Mouse (Mus musculus) adipocyte (in vitro differentiated cells): ENCODE results near the gene Gm12789.
A peak's percentile ranks its signal among the peaks of the same experiment; 100 is the strongest.
"Not testable (repeated sequence)": the region's sequence is repeated elsewhere in the genome, so short reads cannot be mapped to it uniquely, and the experiment has no call there.

Source experiments
- DNase-seq: peaks from one replicate; pipeline ENCODE4 v3.0.0-alpha.2; 2016; ENCODE audit warnings: low spot score

Gm12789 gene

DNA sequence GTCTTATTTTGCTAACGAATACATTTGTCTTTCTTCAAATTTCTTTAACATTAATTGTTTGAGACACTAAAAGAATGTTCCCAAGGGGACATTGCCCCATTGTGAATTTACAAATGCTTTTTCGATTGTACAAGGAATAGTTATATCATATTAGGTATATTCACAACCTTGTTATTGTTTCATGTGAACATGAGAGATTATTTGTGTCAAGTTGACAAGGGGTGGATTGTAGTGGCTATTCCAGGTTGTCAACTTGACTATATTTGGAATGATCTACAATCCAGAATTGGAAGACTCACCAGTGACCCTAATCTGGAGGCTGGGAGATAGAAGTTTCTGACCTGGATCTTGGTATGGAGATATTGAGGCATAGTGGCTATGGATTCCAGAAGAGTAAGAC lies at the start of gene Gm12789:
Gene Gm12789, plus strand, starts transcription at position 301 of the 400 bp plus-strand sequence.
- not testable (repeated sequence) for DNase-seq

DNA sequence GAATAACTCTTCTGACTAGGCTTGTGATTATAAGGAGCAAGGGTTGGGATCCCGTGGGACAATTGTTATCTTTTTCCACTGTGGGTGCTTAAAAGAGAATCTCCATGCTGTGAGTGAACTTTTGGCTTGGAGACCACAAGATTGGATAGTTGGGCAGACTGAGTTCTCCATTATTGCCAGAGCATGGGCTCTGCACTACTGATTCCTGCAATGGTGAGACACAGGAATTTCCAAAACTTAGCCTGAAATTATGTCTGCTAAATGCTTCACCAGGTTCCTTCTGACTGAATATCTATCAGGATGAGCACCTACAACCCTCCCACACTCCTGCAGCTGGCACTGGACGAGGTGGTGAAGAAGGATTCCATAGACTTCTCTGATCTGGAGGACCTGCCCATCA lies 46.3 kb upstream of the Gm12789 start, which contains the start of gene Gm12794:
Gene Gm12794, plus strand, starts transcription at position 301 of the 400 bp plus-strand sequence.
- DNase-seq: not testable (repeated sequence)

DNA sequence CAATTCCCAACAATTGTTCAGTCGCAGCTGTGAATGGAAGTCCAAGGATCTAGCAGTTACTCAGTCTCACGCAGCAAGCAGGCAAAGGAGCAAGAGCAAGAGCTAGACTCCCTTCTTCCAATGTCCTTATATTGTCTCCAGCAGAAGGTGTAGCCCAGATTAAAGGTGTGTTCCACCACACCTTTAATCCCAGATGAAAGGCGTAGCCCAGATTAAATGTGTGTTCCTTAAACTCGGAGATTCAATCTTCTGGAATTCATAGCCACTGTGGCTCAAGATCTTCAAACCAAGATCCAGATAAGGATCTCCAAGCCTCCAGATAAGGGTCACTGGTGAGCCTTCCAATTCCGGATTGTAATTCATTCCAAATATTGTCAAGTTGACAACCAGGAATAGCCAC lies 5.5 kb upstream of the Gm12789 start, which contains the start of gene Gm12790:
Gene Gm12790, minus strand, starts transcription at position 101 of the 400 bp plus-strand sequence.
- DNase-seq: not testable (repeated sequence)

DNA sequence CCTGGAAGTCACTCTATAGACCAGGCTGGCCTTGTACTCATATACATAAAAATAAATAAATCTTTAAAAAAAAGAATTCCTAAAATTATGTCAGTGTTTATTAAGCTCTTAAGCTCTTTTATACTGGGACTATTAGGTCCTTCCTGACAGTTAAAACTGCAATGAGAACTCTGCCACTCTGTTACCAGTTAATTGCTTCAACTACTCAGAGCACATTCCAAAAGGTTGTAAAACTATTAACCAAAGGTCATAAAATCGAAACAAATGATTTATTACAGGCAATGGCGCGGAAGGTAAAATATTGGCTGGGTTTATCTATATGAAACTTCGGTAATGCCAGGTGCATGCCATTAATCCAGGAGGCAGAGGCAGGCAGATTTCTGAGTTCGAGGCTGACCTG lies 748 bp upstream of the Gm12789 start:
- DNase-seq: no peak

DNA sequence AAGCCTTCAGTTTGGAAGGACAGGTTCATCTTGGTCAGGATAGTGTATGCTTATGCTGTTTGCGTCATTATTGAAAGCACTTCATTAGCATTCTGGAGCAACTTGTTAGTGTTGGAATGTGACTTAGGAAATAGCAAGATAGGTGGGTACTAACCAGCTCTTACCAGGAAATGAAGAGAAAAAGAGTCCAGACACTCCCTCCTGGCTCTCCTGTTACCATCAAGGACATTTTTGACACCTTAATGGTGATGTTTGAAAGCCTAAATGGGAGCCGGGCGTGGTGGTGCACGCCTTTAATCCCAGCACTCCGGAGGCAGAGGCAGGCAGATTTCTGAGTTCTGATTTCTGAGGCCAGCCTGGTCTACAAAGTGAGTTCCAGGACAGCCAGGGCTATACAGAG lies 11.0 kb downstream of the Gm12789 start:
- no peak for DNase-seq

DNA sequence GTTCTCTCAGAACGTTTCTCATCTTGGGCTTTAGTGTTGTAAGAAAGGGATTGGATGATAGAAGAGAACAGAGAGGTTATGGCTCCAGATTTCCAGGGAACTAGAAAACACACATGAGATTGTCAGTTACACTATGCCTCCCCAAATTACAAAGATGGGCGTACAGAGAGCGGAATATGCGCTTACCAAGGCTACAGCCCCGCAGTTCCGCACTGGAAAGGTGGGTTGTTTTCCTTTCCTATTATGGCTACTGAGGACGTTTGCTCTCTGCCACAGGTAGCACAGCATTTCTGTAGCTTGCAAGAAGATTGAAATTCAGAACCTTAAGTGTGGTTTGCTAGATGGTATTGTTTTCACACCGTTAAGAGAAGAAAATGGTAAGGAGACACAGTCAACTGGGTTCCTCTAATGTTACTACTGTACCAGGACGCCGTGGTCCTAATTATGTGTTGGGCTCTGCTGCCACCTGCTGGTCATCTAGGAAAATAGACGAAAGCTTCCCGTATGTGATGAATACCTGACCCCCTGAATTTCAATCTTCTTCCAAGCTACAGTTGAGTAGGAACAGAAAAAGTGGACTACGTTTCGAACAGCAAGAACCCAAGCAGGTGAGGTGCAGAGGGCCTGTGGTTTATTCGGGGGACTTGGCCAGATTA lies 12.0 kb downstream of the Gm12789 start:
- peak; percentile 84 for DNase-seq

DNA sequence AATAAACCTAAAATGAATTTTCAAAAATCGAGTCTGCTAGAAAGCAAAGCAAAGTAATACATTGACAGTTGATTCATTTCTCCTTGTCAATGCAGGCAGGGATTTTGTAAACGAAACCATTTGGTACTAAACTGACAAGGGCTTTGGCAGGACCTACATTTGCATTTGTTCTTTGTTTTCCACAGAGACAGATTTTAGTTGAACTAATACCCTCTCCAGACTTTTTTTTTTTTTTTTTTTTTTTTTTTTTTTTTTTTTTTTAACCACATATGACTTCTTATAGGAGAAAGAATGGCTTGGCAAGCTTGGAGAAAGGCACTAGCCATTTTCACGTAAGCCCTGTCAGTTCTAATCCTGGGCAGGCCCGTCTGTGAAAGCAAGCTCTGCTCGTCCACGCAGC lies 40.2 kb downstream of the Gm12789 start:
- no peak for DNase-seq
